Mouse (Mus musculus) CD8-positive naive resting alpha-beta T cell, adult 2 months (primary cell): ENCODE results near the gene Fuom.

Source experiments
- DNase-seq, 2 experiments: peaks; one replicate each; pipeline ENCODE4 v3.0.0; 2022; ENCODE audit warnings: low read depth in 2 of 2, low spot score in 2 of 2

The Fuom gene

GRCm38 (mm10) chr7:140104009-140104408 is 1.8 kb upstream of the Fuom start:
- DNase-seq: no peak

GRCm38 (mm10) chr7:140101498-140101897 is 743 bp downstream of the Fuom start:
- no peak for DNase-seq

GRCm38 (mm10) chr7:140098466-140098865 is 3.8 kb downstream of the Fuom start:
- DNase-seq: no peak

GRCm38 (mm10) chr7:140096055-140096454 is 6.2 kb downstream of the Fuom start:
- DNase-seq: no peak

GRCm38 (mm10) chr7:140095556-140095955 is 6.7 kb downstream of the Fuom start:
- no peak for DNase-seq

GRCm38 (mm10) chr7:140094954-140095353 is 7.3 kb downstream of the Fuom start:
- DNase-seq: no peak

- DNase-seq: no peak
Measured at GRCm38 (mm10) chr7:140092924-140093528, 9.2 kb downstream of the Fuom start, which contains the start of gene Prap1. Gene Prap1 (plus strand): TSS chr7:140093395.

- no peak for DNase-seq
Measured at GRCm38 (mm10) chr7:140090601-140091000, 11.6 kb downstream of the Fuom start.

GRCm38 (mm10) chr7:140082242-140082678 is 20.0 kb downstream of the Fuom start, which contains the start of gene Caly:
Gene Caly (minus strand): TSS chr7:140082548.
- no peak for DNase-seq

- DNase-seq: no peak
Measured at GRCm38 (mm10) chr7:140081408-140082241, 20.6 kb downstream of the Fuom start.

- peak; percentile 20 to 36 for DNase-seq
Measured at GRCm38 (mm10) chr7:140080503-140081156, 21.6 kb downstream of the Fuom start.

GRCm38 (mm10) chr7:140078711-140079110 is 23.5 kb downstream of the Fuom start:
- DNase-seq: peak; percentile 30 to 41

GRCm38 (mm10) chr7:140077698-140078097 is 24.5 kb downstream of the Fuom start:
- no peak for DNase-seq

GRCm38 (mm10) chr7:140070042-140070711 is 32.1 kb downstream of the Fuom start:
- no peak for DNase-seq

GRCm38 (mm10) chr7:140067397-140067796 is 34.8 kb downstream of the Fuom start:
- DNase-seq: no peak

- peak; percentile 46 to 61 for DNase-seq
Measured at GRCm38 (mm10) chr7:140063092-140063491, 39.1 kb downstream of the Fuom start.

- no peak for DNase-seq
Measured at GRCm38 (mm10) chr7:140062307-140062706, 39.9 kb downstream of the Fuom start.

GRCm38 (mm10) chr7:140061832-140062130 is 40.5 kb downstream of the Fuom start:
- DNase-seq: no peak

GRCm38 (mm10) chr7:140060936-140061831 is 41.1 kb downstream of the Fuom start:
- no peak for DNase-seq

GRCm38 (mm10) chr7:140059601-140060000 is 42.6 kb downstream of the Fuom start:
- DNase-seq: no peak
